Mouse (Mus musculus) liver, adult 2 months (tissue): ENCODE data around the gene G430095P16Rik.

ENCODE experiments used
- CTCF ChIP-seq: fragments of 200-500 bp; IDR thresholded peaks from 2 replicates; pipeline ENCODE4 v1.5.1; 2011; ENCODE audit warnings: low read depth, low read length, control low read depth
- POLR2A ChIP-seq: fragments of 200-500 bp; IDR thresholded peaks from 2 replicates; pipeline ENCODE4 v1.6.1; 2011; ENCODE audit warnings: low read length, control low read depth; ENCODE audit not compliant: insufficient read depth; ENCODE audit errors: extremely low read depth

DNA sequence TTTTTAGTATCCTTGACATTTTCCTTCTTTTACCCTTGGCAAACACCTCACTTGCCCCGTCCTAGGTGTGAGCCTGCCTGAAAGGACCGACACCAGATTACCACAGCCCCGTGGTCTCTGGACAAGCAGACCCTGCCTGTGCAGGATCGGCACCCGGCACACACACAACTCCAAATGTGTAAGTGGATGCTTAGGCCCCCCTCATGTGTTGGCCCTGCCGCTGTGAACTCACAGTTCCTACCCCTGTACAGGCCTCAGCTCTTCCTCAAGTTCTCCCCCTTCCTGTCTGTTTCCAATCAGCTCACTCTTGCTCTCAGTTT is 317 bp upstream of the G430095P16Rik start:
- TF ChIP-seq CTCF, result no peak
- TF ChIP-seq POLR2A, result no peak
